In genomic region chr5:32070781-32071180, GRCm38 (mm10) we compare ENCODE assay signal across 17 mouse cellular contexts.
DNase-seq lines count a peak whose midpoint lies in the region; ATAC-seq and TF ChIP-seq lines count a peak whose summit lies in the region.
"Had no signal": no experiment of that assay in that cellular context is flagged by ENCODE, and none has a peak within 500 bp of the region (broad histone marks: within the 10 kb centered on the region; RNA-seq: fewer than 3 reads in every experiment).

No protein-coding gene starts in this region.

- no peak for ATAC-seq in CD4-positive, CD25-positive, alpha-beta regulatory T cell, adult 4 months

- H3K4me1 ChIP-seq in heart, embryonic 10.5 days: peaks cover 25% of the 10 kb centered on the region
- H3K4me1 ChIP-seq in olfactory bulb, adult 2 months (ENCODE audit: control insufficient read depth, insufficient read depth, low read length): peaks cover 10% of the 10 kb centered on the region
- H3K4me1 ChIP-seq: liver, embryonic 15.5 days; neural tube, embryonic 15.5 days had no signal

- no peak overlapping the region for H3K27ac ChIP-seq in heart, embryonic 10.5 days
- 0 out of 2 replicates have a peak overlapping the region, but pooled peaks have one; percentile 15 for H3K27ac ChIP-seq in olfactory bulb, adult 2 months (ENCODE audit: insufficient read depth, low read depth, low read length)
- H3K27ac ChIP-seq: hindbrain, embryonic 10.5 days; liver, embryonic 15.5 days; neural tube, embryonic 15.5 days had no signal

- no peaks in the 10 kb centered on the region for H3K27me3 ChIP-seq in heart, embryonic 10.5 days (ENCODE audit: insufficient read depth, poor library complexity, severe bottlenecking)
- H3K27me3 ChIP-seq: liver, embryonic 15.5 days; neural tube, embryonic 15.5 days had no signal

- no peaks in the 10 kb centered on the region for H3K36me3 ChIP-seq in heart, embryonic 10.5 days
- H3K36me3 ChIP-seq: hindbrain, embryonic 10.5 days; liver, embryonic 15.5 days; neural tube, embryonic 15.5 days had no signal

- TF ChIP-seq CTCF in olfactory bulb, adult 2 months (IDR thresholded peaks at IDR 0.05; ENCODE audit: insufficient read depth, low read depth, low read length): no peak

- peak; percentile 53 for DNase-seq in heart, embryonic 10.5 days (ENCODE audit: low spot score)
- DNase-seq in heart, adult 8-10 months (ENCODE audit: low spot score): no peak
- peak; percentile 34 for DNase-seq in testis, postnatal 10 days (ENCODE audit: low spot score)
- DNase-seq in testis, postnatal 14 days (ENCODE audit: low spot score): no peak
- DNase-seq in adipocyte (ENCODE audit: low spot score): no peak
- DNase-seq: adrenal gland, postnatal 36 days; B cell, adult 2 months; cerebellum, adult 9-10 months; lung, postnatal 10 days; midbrain, embryonic 14.5 days; thymus, postnatal 25 days had no signal

- TF ChIP-seq POLR2A in olfactory bulb, adult 2 months (IDR thresholded peaks at IDR 0.05; ENCODE audit: insufficient read depth, low read depth, low read length): no peak

- no peak overlapping the region for H3K4me3 ChIP-seq in heart, embryonic 10.5 days
- no peak overlapping the region for H3K4me3 ChIP-seq in olfactory bulb, adult 2 months (ENCODE audit: insufficient read depth, low read depth, low read length)
- H3K4me3 ChIP-seq: hindbrain, embryonic 10.5 days; liver, embryonic 15.5 days; myocyte; neural tube, embryonic 15.5 days had no signal

- no peaks in the 10 kb centered on the region for H3K9me3 ChIP-seq in heart, embryonic 10.5 days
- H3K9me3 ChIP-seq: hindbrain, embryonic 10.5 days; liver, embryonic 15.5 days; neural tube, embryonic 15.5 days had no signal

- whole genome bisulfite sequencing in heart, embryonic 10.5 days: 97% methylated on average over 3 of the region's 3 CpGs
- 60% methylated on average over 3 of the region's 3 CpGs for WGBS in olfactory bulb, adult 2 months

Comparison
In these comparisons a context has a peak if more than half of its experiments do, and no peak if none do; other contexts are left out.
1. DNase-seq: peak in heart, embryonic 10.5 days (single experiment) and testis, postnatal 10 days (single experiment); none in heart, adult 8-10 months (single experiment), testis, postnatal 14 days (single experiment) and adipocyte (single experiment).